Mouse (Mus musculus) CH12.LX (cell line): Measurements from ENCODE around the gene Rnf144a. TPM values are rescaled to one million over a fixed set of nuclear protein-coding genes. Genes with fewer than 3 reads are reported as not detected.

Experiments used
- DNase-seq: peaks from one replicate; pipeline ENCODE4 v3.0.0-alpha.2; 2013; ENCODE audit errors: extremely low read depth
- H3K27ac ChIP-seq: 2 replicates; pipeline ENCODE4 v1.5.1; 2012; ENCODE audit warnings: low read depth, mild to moderate bottlenecking, control low read depth, moderate library complexity; ENCODE audit not compliant: insufficient read depth
- H3K27me3 ChIP-seq: replicated peaks from 2 replicates; pipeline ENCODE3; 2012; ENCODE audit warnings: inconsistent platforms
- H3K36me3 ChIP-seq, 2 experiments: replicated peaks in 1 of 2; 2 replicates each; pipeline versions ENCODE3 to v1.6.1; 2012; ENCODE audit warnings: inconsistent platforms in 1 of 2, low read length in 1 of 2, mild to moderate bottlenecking in 1 of 2, mixed read lengths in 1 of 2, moderate library complexity in 1 of 2; ENCODE audit not compliant: control insufficient read depth in 1 of 2, insufficient read depth in 1 of 2
- H3K4me1 ChIP-seq, 2 experiments: 2 replicates each; pipeline ENCODE4 v1.6.1; 2012; ENCODE audit warnings: inconsistent platforms in 1 of 2, moderate library complexity in 1 of 2; ENCODE audit not compliant: insufficient read depth in 2 of 2, control insufficient read depth in 1 of 2
- H3K4me2 ChIP-seq: 2 replicates; pipeline ENCODE4 v1.6.1; 2012; ENCODE audit warnings: low read depth, mild to moderate bottlenecking, control low read depth; ENCODE audit not compliant: poor library complexity, insufficient read depth, severe bottlenecking
- H3K4me3 ChIP-seq, 3 experiments: fragments of 150-350 bp in 1 of 3; sonication (generic) in 1 of 3; replicated peaks in 1 of 3; 2 replicates each; pipeline versions ENCODE3 to v1.5.1; 2011 to 2012; ENCODE audit warnings: low read depth in 2 of 3, low read length in 2 of 3, mild to moderate bottlenecking in 2 of 3, moderate library complexity in 2 of 3, control low read depth in 1 of 3, improper control_type of control experiment in 1 of 3, inconsistent platforms in 1 of 3, mixed read lengths in 1 of 3; ENCODE audit not compliant: poor library complexity in 1 of 3
- H3K79me2 ChIP-seq: replicated peaks from 2 replicates; pipeline ENCODE4 v1.6.1; 2012; ENCODE audit warnings: mild to moderate bottlenecking, moderate library complexity; ENCODE audit not compliant: control insufficient read depth, poor library complexity, insufficient read depth, severe bottlenecking; ENCODE audit errors: extremely low read depth
- H3K9ac ChIP-seq: 2 replicates; pipeline ENCODE4 v1.6.1; 2012; ENCODE audit warnings: low read depth, mild to moderate bottlenecking, control low read depth, moderate library complexity; ENCODE audit not compliant: insufficient read depth
- H3K9me3 ChIP-seq: replicated peaks from 2 replicates; pipeline ENCODE3; 2012; ENCODE audit warnings: low read length, inconsistent platforms, mixed read lengths
- CHD2 ChIP-seq: IDR thresholded peaks from 2 replicates; pipeline ENCODE4 v1.6.1; 2011; ENCODE audit warnings: low read length, improper control_type of control experiment
- E2F4 ChIP-seq: IDR thresholded peaks from 2 replicates; pipeline ENCODE4 v1.6.1; 2011; ENCODE audit warnings: low read depth, low read length, improper control_type of control experiment; ENCODE audit not compliant: insufficient replicate concordance
- ELF1 ChIP-seq: IDR thresholded peaks from 2 replicates; pipeline ENCODE4 v1.6.1; 2014; ENCODE audit warnings: low read depth, mild to moderate bottlenecking, inconsistent platforms, low read length, improper control_type of control experiment
- KAT2A ChIP-seq: IDR thresholded peaks from 2 replicates; pipeline ENCODE4 v1.6.1; 2012; ENCODE audit warnings: low read length, improper control_type of control experiment, inconsistent platforms; ENCODE audit not compliant: insufficient replicate concordance
- MEF2A ChIP-seq: IDR thresholded peaks from 2 replicates; pipeline ENCODE4 v1.6.1; 2014; ENCODE audit warnings: low read depth, mild to moderate bottlenecking, inconsistent platforms, low read length, improper control_type of control experiment, borderline replicate concordance
- MYC ChIP-seq: IDR thresholded peaks from 2 replicates; pipeline ENCODE4 v1.6.1; 2011; ENCODE audit warnings: low read depth, mild to moderate bottlenecking, improper control_type of control experiment, low read length
- NELFE ChIP-seq: IDR thresholded peaks from 2 replicates; pipeline ENCODE4 v1.6.1; 2011; ENCODE audit warnings: low read depth, low read length, improper control_type of control experiment
- NRF1 ChIP-seq: IDR thresholded peaks from 2 replicates; pipeline ENCODE4 v1.6.1; 2014; ENCODE audit warnings: low read depth, mild to moderate bottlenecking, inconsistent platforms, low read length, improper control_type of control experiment, moderate library complexity
- PAX5 ChIP-seq: IDR thresholded peaks from 2 replicates; pipeline ENCODE4 v1.6.1; 2012; ENCODE audit warnings: low read length, inconsistent platforms, mixed read lengths
- POLR2A ChIP-seq: IDR thresholded peaks from 2 replicates; pipeline ENCODE4 v1.6.1; 2011; ENCODE audit warnings: low read depth, mild to moderate bottlenecking, improper control_type of control experiment, low read length
- TBP ChIP-seq: conservative IDR thresholded peaks from 2 replicates; pipeline ENCODE4 v1.6.1; 2011; ENCODE audit warnings: low read depth, low read length, improper control_type of control experiment
- TCF12 ChIP-seq: IDR thresholded peaks from 2 replicates; pipeline ENCODE4 v1.6.1; 2014; ENCODE audit warnings: low read depth, mild to moderate bottlenecking, inconsistent platforms, low read length, improper control_type of control experiment
- USF1 ChIP-seq: IDR thresholded peaks from 2 replicates; pipeline ENCODE4 v1.6.1; 2014; ENCODE audit warnings: low read depth, mild to moderate bottlenecking, inconsistent platforms, low read length, improper control_type of control experiment
- USF2 ChIP-seq: conservative IDR thresholded peaks from 2 replicates; pipeline ENCODE4 v1.6.1; 2011; ENCODE audit warnings: low read depth, low read length, improper control_type of control experiment
- ZNF384 ChIP-seq: IDR thresholded peaks from 2 replicates; pipeline ENCODE4 v1.6.1; 2012; ENCODE audit warnings: low read depth, low read length, improper control_type of control experiment, inconsistent platforms
- dilution Hi-C: fragments of 300-500 bp; cut with MboI; formaldehyde crosslinking; loops from 2 replicates; pipeline ENCODE4 v1.14.3; 2020; ENCODE audit warnings: low sequenced_read_pairs; ENCODE audit not compliant: extremely low pct_unique_long_range_greater_than_20kb, extremely low pct_ligation_motif_present
- in situ Hi-C: fragments of 300-500 bp; cut with MboI; formaldehyde crosslinking; loops from 3 replicates; pipeline ENCODE4 v1.14.3; 2019; ENCODE audit warnings: low sequenced_read_pairs, low pct_ligation_motif_present, low pct_unique_long_range_greater_than_20kb, mixed read lengths
- polyA plus RNA-seq: library from polyadenylated mRNA; unstranded; fragments of >175 nt; gene quantifications from 2 replicates; pipeline ENCODE4 v1.2.1, GENCODE M21; 2012; ENCODE audit warnings: low read depth; ENCODE audit not compliant: insufficient read length
- total RNA-seq, 2 experiments: library from RNA; depleted of rRNA; stranded (reverse); fragments of 300-350 nt in 1 of 2; fragments of >200 nt in 1 of 2; gene quantifications; 2 replicates each; pipeline ENCODE4 v1.2.3; 2012 to 2014

The Rnf144a gene
- total and polyA plus RNA-seq, 3 experiments = 0.04 to 0.57 (median 0.52) TPM

DNA sequence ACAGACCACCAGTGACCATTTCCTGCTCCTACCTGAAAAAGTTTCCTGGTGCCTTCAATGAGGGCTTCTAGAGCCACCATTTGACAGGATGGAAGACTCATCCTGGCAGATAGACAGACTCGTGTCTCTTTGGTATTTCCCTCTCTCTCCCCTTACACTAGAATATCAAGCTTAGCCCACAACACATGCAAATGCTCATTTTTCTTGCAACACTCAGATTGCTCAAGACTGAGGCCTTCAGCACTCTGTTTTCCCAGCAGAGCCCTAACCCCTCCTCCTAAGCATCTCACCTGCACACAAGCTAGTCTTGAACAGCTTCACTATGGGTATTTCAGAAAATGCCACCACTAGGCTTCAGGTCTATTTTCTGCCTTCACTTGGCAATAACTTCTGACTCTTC lies 23.9 kb downstream of the Rnf144a start:
- H3K79me2 ChIP-seq = no peaks in the 10 kb centered on the region
- no peak overlapping the region for H3K9ac ChIP-seq
- H3K9me3 ChIP-seq = no peaks in the 10 kb centered on the region
- no peak overlapping the region for H3K27ac ChIP-seq
- dilution Hi-C loops (no loop called here), in situ Hi-C loops (no loop called here)
- no peak for DNase-seq
- no peak overlapping the region for H3K4me3 ChIP-seq
- H3K4me1 ChIP-seq = no peaks in the 10 kb centered on the region
- no peaks in the 10 kb centered on the region for H3K27me3 ChIP-seq
- H3K36me3 ChIP-seq = no peaks in the 10 kb centered on the region
- no peak for TF ChIP-seq MEF2A
- H3K4me2 ChIP-seq = no peak overlapping the region

DNA sequence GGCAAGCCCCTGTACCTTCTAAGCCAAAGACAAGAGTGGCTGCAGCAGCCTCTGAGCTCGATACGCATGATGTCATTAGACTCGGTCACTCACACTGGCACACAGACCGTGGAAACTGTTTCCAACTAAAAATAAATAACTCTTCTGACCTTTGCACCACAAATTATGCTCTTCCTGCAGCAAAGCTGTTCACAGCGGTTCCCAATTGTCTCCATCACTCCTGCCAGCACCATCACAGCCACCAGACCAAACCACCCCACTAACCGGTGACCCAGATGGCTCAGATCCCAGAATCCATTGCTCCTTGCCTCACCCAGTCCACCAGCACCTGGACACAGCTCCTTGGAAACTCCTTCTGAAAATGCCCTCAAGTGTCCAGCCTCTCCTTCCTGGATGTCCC lies 27.5 kb downstream of the Rnf144a start:
- no peak for TF ChIP-seq PAX5
- TF ChIP-seq TCF12 = no peak
- TF ChIP-seq MYC = no peak
- no peak for TF ChIP-seq NELFE
- no peak for TF ChIP-seq TBP
- TF ChIP-seq KAT2A = no peak
- no peak for TF ChIP-seq ZNF384
- no peak for TF ChIP-seq NRF1
- TF ChIP-seq POLR2A = no peak
- no peak for TF ChIP-seq ELF1
- dilution Hi-C loops = no loop called here
- H3K27me3 ChIP-seq = no peaks in the 10 kb centered on the region
- no peak overlapping the region for H3K4me2 ChIP-seq
- no peak overlapping the region for H3K4me3 ChIP-seq
- H3K36me3 ChIP-seq = no peaks in the 10 kb centered on the region
- no peaks in the 10 kb centered on the region for H3K9me3 ChIP-seq
- no peaks in the 10 kb centered on the region for H3K4me1 ChIP-seq
- no peak for DNase-seq
- H3K9ac ChIP-seq = no peak overlapping the region
- no peaks in the 10 kb centered on the region for H3K79me2 ChIP-seq
- no peak overlapping the region for H3K27ac ChIP-seq
- in situ Hi-C loops = no loop called here

DNA sequence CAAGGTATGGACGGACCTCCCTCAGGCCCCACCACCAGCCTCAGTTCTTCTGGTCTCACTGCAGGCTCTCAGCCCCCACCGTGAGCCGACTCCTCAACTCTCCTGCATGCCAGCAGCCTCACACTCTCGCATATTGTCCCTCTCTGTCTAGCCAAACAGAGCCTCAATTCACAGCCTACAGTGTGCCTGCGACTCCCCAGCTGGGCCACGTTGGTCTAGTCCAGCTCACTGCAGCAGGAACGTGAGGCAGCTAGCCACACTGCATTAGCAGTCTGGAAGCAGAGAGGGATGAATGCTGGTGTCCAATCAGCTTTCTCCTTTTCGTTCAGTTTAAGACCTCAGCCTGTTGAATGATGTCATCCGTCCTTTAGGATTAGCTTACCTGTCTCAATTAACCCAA lies 28.1 kb downstream of the Rnf144a start:
- H3K9ac ChIP-seq = no peak overlapping the region
- H3K27ac ChIP-seq = no peak overlapping the region
- H3K36me3 ChIP-seq = no peaks in the 10 kb centered on the region
- no peaks in the 10 kb centered on the region for H3K9me3 ChIP-seq
- dilution Hi-C loops = no loop called here
- no peaks in the 10 kb centered on the region for H3K4me1 ChIP-seq
- in situ Hi-C loops = no loop called here
- H3K27me3 ChIP-seq = no peaks in the 10 kb centered on the region
- H3K4me2 ChIP-seq = no peak overlapping the region
- H3K79me2 ChIP-seq = no peaks in the 10 kb centered on the region
- TF ChIP-seq MEF2A (no peak), E2F4 (no peak), CHD2 (no peak), NRF1 (no peak), USF2 (no peak), USF1 (no peak)
- no peak overlapping the region for H3K4me3 ChIP-seq
- no peak for DNase-seq
